Mouse (Mus musculus) liver, embryonic 14.5 days (tissue): ENCODE measurements around the gene Ptbp3. TPM values are rescaled to one million over a fixed set of nuclear protein-coding genes. Genes with fewer than 3 reads are reported as not detected.
A peak's percentile ranks its signal among the peaks of the same experiment; 100 is the strongest.

ENCODE experiments used
- ATAC-seq: fragments of 200-750 bp; cut with Nextera tagmentation; 2 replicates; pipeline ENCODE4 v1.8.0; 2017; ENCODE audit warnings: moderate number of reproducible peaks, mild to moderate bottlenecking, moderate library complexity; ENCODE audit not compliant: insufficient read depth
- DNase-seq, 3 experiments: peaks; one replicate each; pipeline ENCODE4 v3.0.0-alpha.2; 2012 to 2013; ENCODE audit warnings: low read depth in 3 of 3, low spot score in 3 of 3
- H3K27ac ChIP-seq: fragments of 300-500 bp; sonication (generic); 2 replicates; pipeline ENCODE4 v1.5.1; 2014; ENCODE audit warnings: moderate library complexity, mild to moderate bottlenecking, control low read depth, inconsistent platforms
- H3K27me3 ChIP-seq: fragments of 300-500 bp; sonication (generic); 2 replicates; pipeline ENCODE4 v1.6.1; 2014; ENCODE audit warnings: mild to moderate bottlenecking, low read length, moderate library complexity; ENCODE audit not compliant: control insufficient read depth, insufficient read depth
- H3K36me3 ChIP-seq: fragments of 300-500 bp; sonication (generic); replicated peaks from 2 replicates; pipeline ENCODE4 v1.6.1; 2014; ENCODE audit warnings: low read depth; ENCODE audit not compliant: control insufficient read depth, insufficient read depth
- H3K4me1 ChIP-seq, 2 experiments: fragments of 200-500 bp in 1 of 2; fragments of 300-500 bp in 1 of 2; sonication (generic) in 1 of 2; replicated peaks; 2 replicates each; pipeline ENCODE4 v1.6.1; 2012 to 2014; ENCODE audit warnings: antibody characterized with exemption in 1 of 2, inconsistent platforms in 1 of 2, low read length in 1 of 2; ENCODE audit not compliant: control insufficient read depth in 2 of 2, insufficient read depth in 2 of 2
- H3K4me2 ChIP-seq: fragments of 300-500 bp; sonication (generic); 2 replicates; pipeline ENCODE4 v1.6.1; 2014; ENCODE audit warnings: low read depth, mild to moderate bottlenecking, control low read depth, moderate library complexity
- H3K4me3 ChIP-seq, 2 experiments: fragments of 200-500 bp in 1 of 2; fragments of 300-500 bp in 1 of 2; sonication (generic) in 1 of 2; 2 replicates each; pipeline ENCODE4 v1.5.1; 2012 to 2014; ENCODE audit warnings: low read depth in 2 of 2, low read length in 2 of 2, mild to moderate bottlenecking in 2 of 2, control low read depth in 1 of 2, inconsistent platforms in 1 of 2, moderate library complexity in 1 of 2; ENCODE audit not compliant: insufficient read depth in 1 of 2
- H3K9ac ChIP-seq: fragments of 300-500 bp; sonication (generic); replicated peaks from 2 replicates; pipeline ENCODE4 v1.6.1; 2014; ENCODE audit warnings: mild to moderate bottlenecking, control low read depth, moderate library complexity
- H3K9me3 ChIP-seq: fragments of 300-500 bp; sonication (generic); 2 replicates; pipeline ENCODE4 v1.6.1; 2016; ENCODE audit warnings: low read length, mixed read lengths; ENCODE audit not compliant: control insufficient read depth
- CTCF ChIP-seq: IDR thresholded peaks from 2 replicates; pipeline ENCODE4 v1.5.1; 2016; ENCODE audit warnings: antibody characterized with exemption, low read depth, control low read depth
- EP300 ChIP-seq: IDR thresholded peaks from 2 replicates; pipeline ENCODE4 v1.6.1; 2016; ENCODE audit warnings: antibody characterized with exemption, low read depth
- WGBS: fragments of 180-500 bp; shearing (Covaris S2); extraction: QIAGEN DNeasy Blood & Tissue Kit; methylation state at CpG from one replicate; pipeline ENCODE4 v1.1.7; 2014; ENCODE audit not compliant: insufficient replicate concordance; 5-methylcytosine and 5-hydroxymethylcytosine counted together
- polyA plus RNA-seq, 2 experiments: library from polyadenylated mRNA; depleted of rRNA in 1 of 2; stranded (reverse) in 1 of 2; unstranded in 1 of 2; fragments of >200 nt; fragmentation: Nextera tagmentation in 1 of 2; extraction: Ambion mirVana in 1 of 2; gene quantifications; 2 replicates each; pipeline versions ENCODE4 v1.2.1 to v1.2.3; 2012 to 2014

Ptbp3 gene
- polyA plus RNA-seq, 2 experiments = 26.6 to 64.7 TPM

DNA sequence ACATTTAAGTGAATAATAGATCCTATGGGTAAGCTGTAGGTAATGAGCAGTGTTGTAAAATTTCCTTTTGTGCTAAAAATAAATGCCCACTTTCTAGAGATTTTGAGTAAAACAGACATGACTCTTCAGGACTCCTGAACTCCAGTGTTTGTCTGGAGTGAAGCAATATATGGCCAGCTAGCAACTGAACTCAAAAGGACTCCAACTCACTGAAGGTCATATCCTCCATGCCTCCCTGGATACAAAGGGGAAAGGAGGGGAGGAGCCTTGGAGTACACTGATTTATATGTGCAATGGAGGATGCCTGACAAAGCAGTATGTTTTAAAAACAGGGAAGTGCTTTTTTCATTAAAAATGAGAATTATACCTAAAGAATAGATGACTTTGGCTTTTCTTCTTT, 77.9 kb downstream of the Ptbp3 start:
- Histone ChIP-seq H3K4me1 (peaks cover 0 to 10% of the 10 kb centered on the region in 2 experiments; a peak in 2 of 4 replicates), H3K36me3 (peaks cover 18% of the 10 kb centered on the region), H3K9ac (no peak overlapping the region), H3K27ac (no peak overlapping the region), H3K4me3 (no peak overlapping the region), H3K9me3 (no peaks in the 10 kb centered on the region), H3K27me3 (no peaks in the 10 kb centered on the region), H3K4me2 (no peak overlapping the region)
- DNase-seq (no peak), ATAC-seq (peak; percentile 55; the same call in 1 of the 2 replicates)
- TF ChIP-seq EP300 (no peak), CTCF (no peak)

DNA sequence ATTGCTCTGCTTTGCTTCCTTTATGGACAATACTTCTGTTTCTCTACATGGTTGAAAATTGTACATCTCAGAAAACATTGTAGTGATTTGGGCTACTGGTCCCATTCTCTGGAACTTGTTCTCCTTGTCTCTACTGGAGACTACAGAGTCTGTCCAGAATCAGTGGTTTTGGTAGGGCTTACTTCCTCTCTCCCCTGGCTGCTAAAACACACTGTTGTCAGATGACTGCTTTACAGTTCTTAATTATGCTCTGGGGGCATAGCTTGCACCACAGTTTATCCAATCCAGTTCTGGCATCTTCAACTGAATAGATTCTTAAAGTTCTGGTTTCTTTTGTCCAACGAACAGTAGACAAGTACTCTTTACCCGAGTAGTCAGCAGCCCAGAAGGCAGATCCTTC, 83.7 kb downstream of the Ptbp3 start:
- WGBS = 31% methylated on average over 2 of the region's 2 CpGs
- Histone ChIP-seq H3K27ac (no peak overlapping the region), H3K9me3 (no peaks in the 10 kb centered on the region), H3K4me1 (peaks cover 2 to 18% of the 10 kb centered on the region in 2 experiments; a peak in 3 of 4 replicates), H3K36me3 (no peaks in the 10 kb centered on the region), H3K9ac (no peak overlapping the region), H3K4me3 (no peak overlapping the region), H3K4me2 (no peak overlapping the region), H3K27me3 (no peaks in the 10 kb centered on the region)
- ATAC-seq (no peak), DNase-seq (no peak)
- TF ChIP-seq EP300 (no peak), CTCF (no peak)

- H3K4me3 ChIP-seq = no peak overlapping the region
- DNase-seq (no peak), ATAC-seq (no peak)
- H3K27ac ChIP-seq = no peak overlapping the region
- no peaks in the 10 kb centered on the region for H3K9me3 ChIP-seq
- H3K4me1 ChIP-seq = peaks cover 2 to 18% of the 10 kb centered on the region in 2 experiments; a peak in 3 of 4 replicates
- H3K9ac ChIP-seq = no peak overlapping the region
- no peaks in the 10 kb centered on the region for H3K27me3 ChIP-seq
- no peaks in the 10 kb centered on the region for H3K36me3 ChIP-seq
- 51% methylated on average over 6 of the region's 6 CpGs for WGBS
- H3K4me2 ChIP-seq = no peak overlapping the region
- no peak for TF ChIP-seq EP300
- TF ChIP-seq CTCF = no peak
Measured at GRCm38 (mm10) chr4:59464661-59465060, 84.5 kb downstream of the Ptbp3 start.

- Histone ChIP-seq H3K9me3 (no peaks in the 10 kb centered on the region), H3K4me3 (no peak overlapping the region), H3K27me3 (no peaks in the 10 kb centered on the region), H3K36me3 (no peaks in the 10 kb centered on the region), H3K9ac (no peak overlapping the region), H3K27ac (no peak overlapping the region), H3K4me1 (peaks cover 2 to 16% of the 10 kb centered on the region in 2 experiments; a peak in 2 of 4 replicates), H3K4me2 (no peak overlapping the region)
- no peak for ATAC-seq
- DNase-seq = no peak
- TF ChIP-seq EP300 (no peak), CTCF (no peak)
- WGBS = 62% methylated on average over 6 of the region's 6 CpGs
Measured at GRCm38 (mm10) chr4:59462494-59462893, 86.7 kb downstream of the Ptbp3 start.

GRCm38 (mm10) chr4:59461116-59461727, 87.9 kb downstream of the Ptbp3 start:
- Histone ChIP-seq H3K4me3 (no peak overlapping the region), H3K36me3 (no peaks in the 10 kb centered on the region), H3K9ac (no peak overlapping the region), H3K27ac (no peak overlapping the region), H3K4me2 (no peak overlapping the region), H3K27me3 (no peaks in the 10 kb centered on the region), H3K9me3 (no peaks in the 10 kb centered on the region), H3K4me1 (peaks cover 2 to 16% of the 10 kb centered on the region in 2 experiments; a peak in 2 of 4 replicates)
- DNase-seq = no peak
- TF ChIP-seq EP300 (no peak), CTCF (no peak)
- no peak for ATAC-seq
- 73% methylated on average over 11 of the region's 11 CpGs for WGBS
